In the genomic region with DNA sequence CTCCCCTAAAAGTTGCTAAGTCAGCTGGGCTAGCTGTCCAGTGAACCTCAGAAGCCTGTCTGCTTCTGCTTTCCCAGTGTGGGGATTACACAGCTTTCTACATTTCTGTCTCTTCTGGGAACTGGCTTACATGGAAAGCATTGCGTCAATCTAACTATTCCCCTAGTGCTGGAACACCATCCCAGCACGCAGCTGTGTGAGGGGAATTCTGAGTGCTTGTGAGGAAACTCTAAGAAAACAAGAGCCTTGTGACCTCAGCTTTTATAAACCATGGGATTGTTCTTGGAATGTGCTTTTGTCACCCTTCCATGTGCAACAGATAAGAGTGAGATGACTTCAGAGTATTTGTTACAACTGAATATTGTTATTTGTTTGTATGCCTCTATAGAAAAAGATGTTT, we compare ENCODE assay signal across 42 mouse cellular contexts. TPM values are rescaled to one million over a fixed set of nuclear protein-coding genes. Genes with fewer than 3 reads are reported as not detected.
DNase-seq lines count a peak whose midpoint lies in the region; ATAC-seq and TF ChIP-seq lines count a peak whose summit lies in the region.
"Had no signal": no experiment of that assay in that cellular context is flagged by ENCODE, and none has a peak within 500 bp of the region (broad histone marks: within the 10 kb centered on the region; RNA-seq: fewer than 3 reads in every experiment).

No protein-coding gene starts in this region.

- no peaks in the 10 kb centered on the region for H3K4me1 ChIP-seq in heart, embryonic 11.5 days (ENCODE audit: control insufficient read depth, insufficient read depth, low read length)
- no peaks in the 10 kb centered on the region for H3K4me1 ChIP-seq in liver, postnatal 0 days (ENCODE audit: insufficient read depth)
- H3K4me1 ChIP-seq: embryonic facial prominence, embryonic 13.5 days; hindbrain, embryonic 12.5 days; intestine, embryonic 15.5 days; liver, embryonic 12.5 days; midbrain, embryonic 13.5 days; stomach, embryonic 15.5 days had no signal

- H3K36me3 ChIP-seq in heart, embryonic 11.5 days (ENCODE audit: control insufficient read depth, insufficient read depth, low read length), result no peaks in the 10 kb centered on the region
- no peaks in the 10 kb centered on the region for H3K36me3 ChIP-seq in liver, postnatal 0 days (replicated peaks; ENCODE audit: insufficient read depth, low read length)
- H3K36me3 ChIP-seq: embryonic facial prominence, embryonic 13.5 days; hindbrain, embryonic 12.5 days; intestine, embryonic 15.5 days; liver, embryonic 12.5 days; midbrain, embryonic 13.5 days; stomach, embryonic 15.5 days had no signal

- no peak for TF ChIP-seq CTCF in liver, postnatal 0 days (IDR thresholded peaks at IDR 0.05; ENCODE audit: low read depth)

- no peak overlapping the region for H3K9ac ChIP-seq in heart, embryonic 11.5 days (ENCODE audit: low read depth, low read length)
- H3K9ac ChIP-seq in liver, postnatal 0 days (replicated peaks), result no peak overlapping the region
- H3K9ac ChIP-seq: embryonic facial prominence, embryonic 13.5 days; hindbrain, embryonic 12.5 days; intestine, embryonic 15.5 days; liver, embryonic 12.5 days; midbrain, embryonic 13.5 days; stomach, embryonic 15.5 days had no signal

- no peak for ATAC-seq in heart, embryonic 11.5 days (replicated peaks; ENCODE audit: insufficient number of reproducible peaks, low FRiP score, low TSS enrichment)
- ATAC-seq in liver, postnatal 0 days, result no peak; the same call in 1 of the 2 replicates
- ATAC-seq: forebrain, embryonic 16.5 days; hindbrain, postnatal 0 days; liver, embryonic 12.5 days; midbrain, embryonic 13.5 days had no signal

- peak; percentile 40 for DNase-seq in heart, adult 8-10 months (ENCODE audit: low spot score)
- DNase-seq in lung, postnatal 36 days, result peak; percentile 36
- no peak for DNase-seq in lung, postnatal 10 days
- peak; percentile 63 for DNase-seq in brain, adult 2 months (ENCODE audit: low read depth, low spot score)
- peak; percentile 45 for DNase-seq in telencephalon, adult 2 months (ENCODE audit: low read depth, low spot score)
- no peak for DNase-seq in liver, postnatal 0 days
- no peak for DNase-seq in cerebellum, adult 8-10 months
- DNase-seq: adrenal gland, postnatal 10 days; cerebellum, adult 18-20 months; cerebellum, postnatal 36 days; embryo, embryonic 11 days; gastrocnemius, postnatal 10 days; kidney, adult 2 months; kidney, postnatal 36 days; layer of hippocampus, postnatal 36 days; left cerebral cortex, postnatal 4 days; lung, adult 2 months; retina, postnatal 1 day; right cerebral cortex, postnatal 14 days; thymus, postnatal 14 days had no signal

- no peak overlapping the region for H3K4me2 ChIP-seq in heart, embryonic 11.5 days
- H3K4me2 ChIP-seq in liver, postnatal 0 days (ENCODE audit: low read depth, low read length), result no peak overlapping the region
- H3K4me2 ChIP-seq: embryonic facial prominence, embryonic 13.5 days; hindbrain, embryonic 12.5 days; intestine, embryonic 15.5 days; liver, embryonic 12.5 days; midbrain, embryonic 13.5 days; stomach, embryonic 15.5 days had no signal

- no peak overlapping the region for H3K27ac ChIP-seq in heart, embryonic 11.5 days (ENCODE audit: low read depth, low read length)
- no peak overlapping the region for H3K27ac ChIP-seq in liver, postnatal 0 days (ENCODE audit: low read depth)
- H3K27ac ChIP-seq: embryonic facial prominence, embryonic 13.5 days; heart, adult 2 months; hindbrain, embryonic 12.5 days; hindbrain, postnatal 0 days; intestine, embryonic 15.5 days; layer of hippocampus, adult 2 months; liver, embryonic 12.5 days; macrophage; midbrain, embryonic 13.5 days; stomach, embryonic 15.5 days had no signal

- no peak overlapping the region for H3K4me3 ChIP-seq in heart, embryonic 11.5 days (ENCODE audit: low read depth, low read length)
- H3K4me3 ChIP-seq in liver, postnatal 0 days (ENCODE audit: low read depth, low read length), result no peak overlapping the region
- H3K4me3 ChIP-seq: embryonic facial prominence, embryonic 13.5 days; erythroblast, embryonic 14.5 days; heart, adult 2 months; hindbrain, embryonic 12.5 days; intestine, embryonic 15.5 days; layer of hippocampus, adult 2 months; liver, embryonic 12.5 days; midbrain, embryonic 13.5 days; stomach, embryonic 15.5 days had no signal

- no peaks in the 10 kb centered on the region for H3K27me3 ChIP-seq in heart, embryonic 11.5 days (ENCODE audit: control insufficient read depth, insufficient read depth, low read length)
- no peaks in the 10 kb centered on the region for H3K27me3 ChIP-seq in liver, postnatal 0 days (ENCODE audit: insufficient read depth, low read length)
- H3K27me3 ChIP-seq: CH12.LX; intestine, embryonic 15.5 days; midbrain, embryonic 13.5 days; stomach, embryonic 15.5 days had no signal

- no peaks in the 10 kb centered on the region for H3K9me3 ChIP-seq in heart, embryonic 11.5 days (replicated peaks; ENCODE audit: control insufficient read depth, low read length)
- H3K9me3 ChIP-seq in liver, postnatal 0 days (ENCODE audit: low read length), result no peaks in the 10 kb centered on the region
- H3K9me3 ChIP-seq: embryonic facial prominence, embryonic 13.5 days; hindbrain, embryonic 12.5 days; intestine, embryonic 15.5 days; liver, embryonic 12.5 days; midbrain, embryonic 13.5 days; stomach, embryonic 15.5 days had no signal

- TF ChIP-seq EP300 in liver, postnatal 0 days (IDR thresholded peaks at IDR 0.05; ENCODE audit: low read depth), result no peak

- WGBS in heart, embryonic 11.5 days (ENCODE audit: insufficient replicate concordance), result 70% methylated on average over 2 of the region's 2 CpGs
- WGBS in liver, postnatal 0 days (ENCODE audit: insufficient replicate concordance), result 64% methylated on average over 2 of the region's 2 CpGs

RNA-seq across cellular contexts. Expression of a gene that starts 8.2 kb away (rescaled TPM):
- 1 to 10 TPM; 3.2 to 4.1 (median 3.7) TPM for total RNA-seq in heart, adult 8-10 months (2022)
- 8.9 and 10.2 TPM in 2 replicates for polyA plus RNA-seq in heart, embryonic 11.5 days (2014; fragmentation: Nextera tagmentation; extraction: Ambion mirVana)
- 5.1 and 5.7 TPM in 2 replicates for polyA plus RNA-seq in liver, postnatal 0 days (2015; fragmentation: Nextera tagmentation; extraction: Ambion mirVana)

RNA-seq across cellular contexts. Expression of a gene that starts 17.1 kb away (rescaled TPM):
- total RNA-seq in heart, adult 8-10 months (2022), result not detected
- polyA plus RNA-seq in heart, embryonic 11.5 days (2014; fragmentation: Nextera tagmentation; extraction: Ambion mirVana), result not detected in 2 replicates
- polyA plus RNA-seq in liver, postnatal 0 days (2015; fragmentation: Nextera tagmentation; extraction: Ambion mirVana), result not detected in 2 replicates
- total RNA-seq: adrenal gland, postnatal 10 days; CH12.LX; gastrocnemius, postnatal 10 days; heart, adult 2 months; megakaryocyte-erythroid progenitor cell, adult 5-6 weeks had no signal
- polyA plus RNA-seq: C2C12; embryonic facial prominence, embryonic 13.5 days; erythroblast, embryonic 14.5 days; forebrain, embryonic 11.5 days; heart, adult 2 months; heart, postnatal 0 days; hindbrain, embryonic 12.5 days; intestine, embryonic 15.5 days; kidney, adult 2 months; kidney, embryonic 16.5 days; limb, embryonic 14.5 days; liver, embryonic 12.5 days; lung, adult 2 months; macrophage; neural tube, embryonic 14.5 days; stomach, embryonic 15.5 days; urinary bladder, adult 2 months had no signal

Comparison
In these comparisons a context has a peak if more than half of its experiments do, and no peak if none do; other contexts are left out.
1. DNase-seq: peak in heart, adult 8-10 months (single experiment), lung, postnatal 36 days (single experiment), brain, adult 2 months (single experiment) and telencephalon, adult 2 months (single experiment); none in lung, postnatal 10 days (single experiment), liver, postnatal 0 days (single experiment) and cerebellum, adult 8-10 months (single experiment).